Mouse (Mus musculus): ENCODE results near the gene Rab33a.
A peak's percentile ranks its signal among the peaks of the same experiment; 100 is the strongest.

Rab33a gene

DNA sequence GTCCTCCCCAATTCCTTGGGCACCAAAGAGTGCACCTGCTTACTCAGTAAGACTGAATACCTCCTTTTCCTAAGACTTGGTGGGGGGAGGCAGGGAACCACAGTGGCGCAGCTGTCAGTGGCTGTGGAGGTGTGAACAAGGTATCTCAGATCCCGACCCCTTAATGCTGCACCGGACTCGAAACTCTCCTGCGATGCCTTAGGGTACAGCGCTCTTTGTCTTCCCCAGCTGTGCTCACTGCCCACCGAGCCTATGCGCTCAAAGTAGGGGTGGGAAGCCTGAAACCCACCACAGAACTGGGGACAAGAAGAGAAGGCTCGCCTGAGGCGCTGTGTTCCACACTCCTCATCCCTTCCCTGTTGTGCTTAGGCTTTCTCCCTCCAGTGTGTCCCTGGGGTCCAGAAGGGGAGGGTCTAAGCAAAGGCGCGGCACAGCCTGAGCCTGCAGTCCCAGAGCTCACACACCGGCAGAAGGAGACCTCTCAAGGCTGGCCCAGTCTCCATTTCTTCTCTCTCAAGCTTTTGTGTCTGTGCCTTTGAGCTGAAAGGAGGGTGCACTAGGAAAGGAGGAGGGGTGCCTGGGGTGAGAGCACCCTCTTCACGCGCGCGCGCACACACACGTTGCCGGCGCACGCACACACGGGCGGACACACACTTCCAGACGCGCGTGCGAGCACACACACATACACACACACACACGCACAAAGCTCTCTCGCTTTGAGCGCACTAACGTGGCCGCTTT, at the start of gene Rab33a:
Rab33a (plus strand) TSS at position 478 of the 741 bp plus-strand sequence.
- DNase-seq (ENCODE audit: low read depth), result no peak

DNA sequence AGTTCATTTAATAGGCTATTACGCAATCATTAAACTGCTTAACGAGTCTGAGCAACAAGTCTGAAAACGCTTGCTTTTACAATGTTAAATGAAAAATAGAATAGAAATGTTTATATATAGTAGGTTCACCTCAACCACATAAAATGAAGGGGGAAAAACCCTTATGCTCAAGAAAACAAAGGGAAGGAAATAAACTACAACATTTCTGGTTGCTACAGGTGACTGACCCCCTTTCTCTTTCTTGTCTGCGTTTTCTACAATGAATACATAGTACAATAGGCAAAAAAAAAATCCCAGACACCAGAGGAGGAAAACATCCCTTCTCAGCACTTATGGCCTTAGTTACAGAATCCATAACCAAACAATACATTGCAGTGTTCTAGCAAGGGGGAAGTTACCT, 38.0 kb upstream of the Rab33a start:
- DNase-seq (ENCODE audit: low read depth), result no peak

DNA sequence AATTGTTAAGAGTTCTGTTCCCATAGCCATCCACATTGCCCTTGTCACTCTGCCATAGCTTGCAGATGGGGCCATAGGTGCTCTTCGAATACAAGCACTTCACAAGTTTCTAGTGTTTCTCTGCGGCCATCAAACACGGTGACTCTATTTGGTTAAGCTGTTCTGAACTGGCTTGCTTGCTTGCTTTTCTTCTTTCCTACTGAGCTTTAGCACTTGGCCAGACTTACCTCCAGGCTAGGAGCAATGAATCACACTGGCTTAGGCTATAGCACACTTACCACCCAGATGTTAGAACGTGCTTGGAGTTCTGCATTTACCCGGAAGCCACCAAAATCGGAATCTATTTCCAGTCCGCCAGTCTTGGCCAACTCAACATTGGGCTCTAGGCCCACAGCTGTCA, 37.4 kb upstream of the Rab33a start:
- DNase-seq (ENCODE audit: low read depth), result no peak

DNA sequence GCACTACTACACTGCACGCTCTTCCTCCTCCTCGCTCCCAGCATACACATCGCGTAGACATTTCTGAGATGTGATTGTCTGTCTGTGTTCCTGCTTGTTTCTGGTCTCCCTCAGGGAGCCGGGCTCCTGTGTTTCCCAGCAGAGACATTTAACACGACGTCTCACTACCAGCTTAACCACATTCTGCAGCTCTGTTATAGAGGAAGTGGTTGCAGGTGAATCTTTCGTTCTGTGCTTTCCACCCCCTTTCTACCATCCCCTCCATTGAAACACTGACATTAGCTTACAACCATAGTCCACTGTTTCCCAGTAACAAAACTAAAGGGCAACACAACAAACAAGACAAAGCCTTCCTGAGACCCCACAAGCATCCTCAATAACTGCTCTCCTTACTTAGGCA, 25.3 kb upstream of the Rab33a start:
- no peak for DNase-seq (ENCODE audit: low read depth)

DNA sequence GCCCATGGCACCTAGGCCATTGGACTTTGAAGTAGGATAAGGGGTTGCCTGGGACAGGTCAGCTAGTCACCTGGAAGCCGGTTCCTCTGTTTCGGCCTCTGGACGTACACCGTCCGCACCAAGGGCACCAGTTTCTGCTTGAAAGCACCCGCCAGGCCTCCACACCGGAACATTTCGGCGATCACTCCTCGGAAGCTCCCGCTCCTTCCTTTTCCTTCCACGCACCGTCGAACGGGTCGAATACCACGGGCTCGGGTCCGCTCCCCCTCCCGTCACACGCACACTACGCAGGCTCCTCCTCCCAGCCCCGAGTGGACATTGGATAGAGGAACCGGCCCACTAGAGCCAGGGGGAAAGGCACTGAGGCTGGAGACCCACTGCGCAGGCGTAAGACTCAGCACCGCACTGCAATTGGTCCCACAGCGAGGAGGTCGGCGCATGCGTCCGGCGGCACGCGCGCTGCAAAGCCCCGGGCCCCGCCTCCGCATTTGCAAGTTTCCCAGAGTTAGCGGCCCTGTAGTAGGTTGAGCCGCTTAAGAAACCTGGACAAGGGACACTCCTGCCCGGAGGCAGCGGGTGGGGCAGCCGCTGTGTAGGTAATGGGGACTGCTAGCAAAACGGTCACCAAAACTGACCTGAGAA, 5.8 kb upstream of the Rab33a start, which contains the start of gene Aifm1:
Aifm1 (minus strand) TSS at position 398 of the 642 bp plus-strand sequence.
- peak; percentile 77 for DNase-seq (ENCODE audit: low read depth)

DNA sequence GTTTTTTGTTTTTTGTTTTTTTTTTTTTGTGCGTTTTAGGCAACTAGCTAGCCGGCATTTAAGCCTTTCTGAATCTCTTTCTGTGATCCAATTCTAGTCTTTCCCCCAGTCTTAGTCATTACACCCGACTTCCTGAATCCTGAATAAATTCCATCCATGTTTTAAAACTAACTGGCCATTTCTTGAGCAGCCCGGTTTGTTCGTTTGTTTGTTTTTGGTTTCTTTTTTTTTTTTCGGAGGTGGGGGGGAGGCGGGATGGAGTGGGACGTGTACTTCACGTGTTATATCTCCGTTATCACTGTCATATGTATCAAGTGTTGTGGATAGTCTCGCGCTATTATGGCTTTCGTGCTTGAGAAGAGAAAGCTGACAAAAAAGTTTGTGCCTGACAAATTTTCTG, 5.3 kb upstream of the Rab33a start:
- DNase-seq (ENCODE audit: low read depth), result no peak

DNA sequence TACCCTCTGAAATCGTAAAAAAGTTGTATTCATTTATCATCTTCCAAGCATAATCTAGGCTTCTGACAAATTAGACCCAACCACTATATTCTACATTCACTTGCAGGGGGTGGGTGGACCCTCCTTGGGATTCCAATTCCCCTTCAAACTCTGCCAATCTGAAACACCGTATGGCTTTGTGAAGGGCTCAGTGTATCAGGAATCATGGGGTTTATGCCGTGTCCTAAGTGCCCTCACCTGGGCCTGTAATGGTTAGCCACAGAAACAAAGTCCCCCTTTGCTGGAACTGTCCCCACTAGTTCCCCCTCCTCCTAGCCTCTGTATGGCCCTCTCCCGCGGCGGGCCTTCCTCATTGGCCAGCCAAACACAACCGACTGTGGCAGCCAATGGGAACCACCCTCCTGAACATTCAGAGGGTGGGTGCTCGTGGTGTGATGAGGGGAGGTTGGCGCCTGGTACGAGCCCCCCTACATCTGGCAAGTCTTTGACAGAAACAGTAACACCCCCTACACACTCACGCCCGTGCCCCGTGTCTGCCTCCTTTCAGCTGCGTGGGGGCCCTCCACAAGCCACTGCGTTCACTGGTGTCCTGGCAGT, 776 bp upstream of the Rab33a start:
- no peak for DNase-seq (ENCODE audit: low read depth)

DNA sequence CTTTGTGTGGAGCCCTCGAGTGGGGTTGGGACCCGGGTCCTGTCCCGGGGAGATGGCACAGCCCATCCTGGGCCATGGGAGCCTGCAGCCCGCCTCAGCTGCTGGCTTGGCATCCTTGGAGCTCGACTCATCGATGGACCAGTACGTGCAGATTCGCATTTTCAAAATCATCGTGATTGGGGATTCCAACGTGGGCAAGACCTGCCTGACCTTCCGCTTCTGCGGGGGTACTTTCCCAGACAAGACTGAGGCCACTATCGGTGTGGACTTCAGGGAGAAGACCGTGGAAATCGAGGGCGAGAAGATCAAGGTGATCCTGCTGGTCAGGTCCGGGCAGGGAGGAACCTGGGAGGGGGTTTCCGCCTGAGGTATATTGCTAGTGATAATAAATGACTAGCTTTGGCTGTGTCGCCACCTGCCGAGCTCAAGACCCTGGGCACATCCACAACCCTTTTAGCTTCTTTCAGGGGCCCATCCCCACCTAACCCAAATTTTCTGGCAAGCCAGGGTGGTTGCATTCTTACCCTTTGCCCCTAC, 532 bp downstream of the Rab33a start:
- no peak for DNase-seq (ENCODE audit: low read depth)

DNA sequence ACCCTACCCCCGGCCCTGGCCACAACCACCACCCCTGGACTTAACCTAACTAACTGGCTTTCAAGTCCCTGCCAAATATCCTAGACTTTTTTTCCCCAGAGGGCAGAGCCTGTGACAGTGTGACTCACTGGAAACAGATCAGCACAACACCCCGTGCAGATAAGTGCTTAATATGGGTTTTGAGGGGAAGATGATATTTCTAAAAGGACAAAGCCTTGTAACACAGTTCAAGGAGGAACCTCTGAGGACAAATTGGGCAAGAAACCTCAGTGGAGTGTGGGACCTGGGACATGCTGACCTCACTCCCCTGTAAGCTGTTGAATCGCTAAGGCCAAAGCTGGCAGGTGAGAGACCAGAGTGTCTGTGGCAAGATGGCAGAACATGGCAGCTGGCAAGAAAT, 2.6 kb downstream of the Rab33a start:
- no peak for DNase-seq (ENCODE audit: low read depth)

DNA sequence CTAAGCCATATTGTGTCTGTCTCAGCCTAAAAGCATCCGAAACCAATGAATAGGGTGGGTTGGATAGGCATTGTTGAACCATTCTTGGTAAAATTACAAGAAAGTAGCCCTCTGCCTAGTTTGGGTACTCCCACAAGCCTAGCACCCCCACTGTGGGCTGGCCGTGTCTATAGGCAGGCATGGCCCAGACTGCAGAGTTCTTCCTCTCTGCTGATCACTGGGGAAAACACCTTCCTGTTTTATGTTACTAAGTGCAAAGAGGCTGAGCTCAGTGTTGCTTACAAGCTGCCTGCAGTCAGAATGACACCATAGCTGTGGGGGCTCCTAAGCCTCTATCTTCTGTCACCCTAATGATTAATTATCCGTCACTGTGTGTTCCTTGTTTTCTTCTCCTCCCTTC, 4.4 kb downstream of the Rab33a start:
- no peak for DNase-seq (ENCODE audit: low read depth)

DNA sequence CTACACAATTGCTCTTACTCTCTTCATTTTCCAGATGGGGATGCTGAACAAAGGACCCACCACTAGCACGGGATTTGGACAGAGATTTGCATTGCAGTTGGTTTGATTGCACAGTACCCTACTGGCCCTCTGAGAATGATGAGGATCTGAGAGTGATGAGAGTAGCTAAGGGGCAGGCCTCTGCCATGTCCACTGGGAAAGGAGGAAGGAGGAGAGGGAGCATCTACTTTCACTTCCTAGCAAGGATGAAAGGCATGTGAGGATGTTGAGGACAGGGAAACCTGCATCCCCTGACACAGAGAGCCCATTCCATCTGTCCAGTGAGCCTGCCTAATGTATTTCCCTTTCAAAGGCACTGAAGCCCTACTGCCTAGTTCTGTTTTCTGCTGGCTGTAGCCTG, 6.2 kb downstream of the Rab33a start:
- DNase-seq (ENCODE audit: low read depth), result no peak

DNA sequence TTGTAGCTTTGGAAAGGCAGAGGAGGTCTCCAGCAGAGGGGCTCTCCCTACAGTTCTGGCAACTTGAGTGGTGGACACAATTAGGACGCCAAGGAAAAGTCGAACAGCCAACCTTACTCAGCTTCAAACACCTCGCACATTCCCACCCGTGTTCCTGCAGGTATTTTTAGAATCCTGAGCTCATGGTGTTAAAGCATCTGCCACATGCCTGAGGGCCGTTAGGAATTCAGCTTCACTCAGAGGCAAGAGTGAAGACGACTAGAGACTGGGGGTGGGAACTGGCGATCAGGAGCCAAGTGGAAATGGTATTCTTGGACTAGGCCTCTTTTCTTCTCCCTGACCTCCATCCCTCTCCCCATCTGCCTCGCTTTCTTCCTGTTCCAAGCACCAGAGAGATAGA, 6.8 kb downstream of the Rab33a start:
- DNase-seq (ENCODE audit: low read depth), result no peak

DNA sequence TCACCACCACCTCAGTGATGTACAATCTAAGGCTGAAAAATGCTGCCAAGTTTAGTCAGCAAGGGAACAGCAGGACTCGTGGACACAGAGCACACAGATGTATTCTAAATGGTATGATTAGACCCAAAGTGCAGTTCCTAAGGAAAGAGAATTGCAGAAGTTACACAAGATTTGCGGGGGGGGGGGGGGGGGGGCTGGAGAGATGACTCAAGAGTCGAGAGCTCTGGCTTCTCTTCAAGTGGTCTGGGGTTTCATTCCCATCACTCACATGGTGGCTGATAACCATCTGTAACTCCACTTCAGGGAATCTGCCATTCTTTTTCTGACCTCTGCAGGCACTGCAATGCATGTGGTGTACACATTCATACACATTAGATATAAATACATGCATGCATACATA, 7.3 kb downstream of the Rab33a start:
- no peak for DNase-seq (ENCODE audit: low read depth)

DNA sequence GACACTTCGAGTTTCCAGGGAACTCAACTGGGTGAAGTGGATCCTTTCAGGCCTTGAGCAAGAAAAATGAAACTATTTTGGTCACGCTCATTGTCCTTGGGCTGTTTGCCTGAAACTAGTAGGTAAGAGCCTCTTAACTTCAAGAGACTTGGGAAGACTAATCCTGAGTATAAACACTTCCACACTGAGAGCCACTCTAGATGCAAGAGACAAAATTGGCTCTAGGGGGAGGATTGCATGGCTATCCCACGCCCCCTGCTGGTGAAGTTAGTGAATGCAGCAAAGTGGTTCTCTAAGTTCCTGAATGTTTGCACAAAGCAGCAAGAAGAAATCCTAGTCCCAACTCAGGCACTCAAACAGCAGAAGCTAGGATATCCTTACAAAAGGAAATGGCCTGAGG, 13.1 kb downstream of the Rab33a start:
- DNase-seq (ENCODE audit: low read depth), result peak; percentile 57

All from c-Kit-positive CD71-negative TER-119-negative erythroid progenitor cells, embryonic 14.5 days (primary cell).